Mouse (Mus musculus) adrenal gland, adult (tissue): Measurements from ENCODE around the gene 4933402N22Rik.
"Not testable (repeated sequence)": the region's sequence is repeated elsewhere in the genome, so short reads cannot be mapped to it uniquely, and the experiment has no call there.

Experiments used
- DNase-seq, 2 experiments: peaks; one replicate each; pipeline ENCODE4 v3.0.0; 2022 to 2023; ENCODE audit warnings: low spot score in 1 of 2; ENCODE audit not compliant: inconsistent age in 2 of 2

The 4933402N22Rik gene

DNA sequence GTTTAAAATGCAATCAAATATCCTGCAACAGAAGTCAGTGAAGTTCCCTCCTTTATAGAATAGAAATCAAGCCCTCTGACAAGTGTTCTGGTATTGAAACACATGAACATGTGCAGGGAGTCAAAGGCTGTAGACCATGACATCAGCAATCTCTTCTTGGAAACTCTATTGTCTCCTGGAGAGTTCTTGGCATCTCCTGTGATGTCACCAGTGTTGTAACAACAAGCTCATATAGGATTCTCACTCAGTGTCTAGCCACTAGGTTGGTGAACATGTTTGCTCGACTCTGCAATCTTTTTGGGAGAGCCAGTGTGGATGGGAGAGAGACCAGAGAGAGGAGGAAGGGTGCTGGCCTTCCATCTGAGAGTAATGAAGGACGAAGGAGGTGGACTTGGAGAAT lies at the start of gene 4933402N22Rik:
Gene 4933402N22Rik (plus strand): TSS at position 301 of the 400 bp plus-strand sequence.
- DNase-seq, result not testable (repeated sequence)

DNA sequence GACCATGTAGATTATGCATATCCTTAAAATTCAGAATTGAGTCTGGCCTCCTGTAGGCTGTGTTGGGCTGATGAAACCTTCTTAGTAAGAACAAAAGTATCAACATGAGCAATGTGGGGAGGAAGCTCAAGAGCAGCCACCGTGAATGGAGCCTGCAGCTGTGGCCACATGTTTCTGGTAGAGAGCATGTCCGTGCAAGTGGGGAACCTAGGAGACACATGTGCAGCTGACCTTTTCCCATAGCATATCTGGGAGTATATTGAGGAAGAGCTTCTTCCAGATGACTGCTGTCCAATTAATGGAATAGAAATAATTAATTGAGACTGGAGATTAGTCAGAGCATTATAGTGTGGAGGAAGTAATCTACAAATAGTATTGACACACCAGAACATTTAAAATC lies 5.9 kb downstream of the 4933402N22Rik start:
- DNase-seq, result not testable (repeated sequence)
